Mouse (Mus musculus) lung, embryonic 15.5 days (tissue): ENCODE measurements around the gene Txndc5. TPM values are rescaled to one million over a fixed set of nuclear protein-coding genes. Genes with fewer than 3 reads are reported as not detected.

Experiments used
- ATAC-seq: fragments of 200-750 bp; cut with Nextera tagmentation; 2 replicates; pipeline ENCODE4 v1.8.0; 2017; ENCODE audit warnings: moderate number of reproducible peaks, borderline replicate concordance; ENCODE audit not compliant: low FRiP score, low TSS enrichment; ENCODE audit errors: extremely low read depth
- H3K27ac ChIP-seq: fragments of 300-500 bp; sonication (generic); 2 replicates; pipeline ENCODE4 v1.5.1; 2015; ENCODE audit warnings: moderate library complexity, mild to moderate bottlenecking, inconsistent platforms
- H3K27me3 ChIP-seq: fragments of 300-500 bp; sonication (generic); 2 replicates; pipeline ENCODE4 v1.6.1; 2015; ENCODE audit warnings: inconsistent platforms
- H3K36me3 ChIP-seq: fragments of 300-500 bp; sonication (generic); 2 replicates; pipeline ENCODE4 v1.6.1; 2015; ENCODE audit warnings: inconsistent platforms
- H3K4me1 ChIP-seq: fragments of 300-500 bp; sonication (generic); 2 replicates; pipeline ENCODE4 v1.6.1; 2015; ENCODE audit warnings: inconsistent platforms
- H3K4me2 ChIP-seq: fragments of 300-500 bp; sonication (generic); 2 replicates; pipeline ENCODE4 v1.6.1; 2015; ENCODE audit warnings: inconsistent platforms, mild to moderate bottlenecking, moderate library complexity
- H3K4me3 ChIP-seq: fragments of 300-500 bp; sonication (generic); 2 replicates; pipeline ENCODE4 v1.5.1; 2015; ENCODE audit warnings: mild to moderate bottlenecking, inconsistent platforms
- H3K9ac ChIP-seq: fragments of 300-500 bp; sonication (generic); 2 replicates; pipeline ENCODE4 v1.6.1; 2015; ENCODE audit warnings: inconsistent platforms
- H3K9me3 ChIP-seq: fragments of 300-500 bp; sonication (generic); 2 replicates; pipeline ENCODE4 v1.6.1; 2016; ENCODE audit warnings: inconsistent platforms
- WGBS: fragments of 180-500 bp; shearing (Covaris S2); methylation state at CpG from one replicate; pipeline ENCODE4 v1.1.7; 2015; 5-methylcytosine and 5-hydroxymethylcytosine counted together
- polyA plus RNA-seq: library from polyadenylated mRNA; unstranded; fragments of >200 nt; fragmentation: Nextera tagmentation; extraction: Ambion mirVana; gene quantifications from 2 replicates; pipeline ENCODE4 v1.2.1, GENCODE M21; 2015

The Txndc5 gene
- polyA plus RNA-seq, 1 experiment from 2014 or later, result 263 TPM

DNA sequence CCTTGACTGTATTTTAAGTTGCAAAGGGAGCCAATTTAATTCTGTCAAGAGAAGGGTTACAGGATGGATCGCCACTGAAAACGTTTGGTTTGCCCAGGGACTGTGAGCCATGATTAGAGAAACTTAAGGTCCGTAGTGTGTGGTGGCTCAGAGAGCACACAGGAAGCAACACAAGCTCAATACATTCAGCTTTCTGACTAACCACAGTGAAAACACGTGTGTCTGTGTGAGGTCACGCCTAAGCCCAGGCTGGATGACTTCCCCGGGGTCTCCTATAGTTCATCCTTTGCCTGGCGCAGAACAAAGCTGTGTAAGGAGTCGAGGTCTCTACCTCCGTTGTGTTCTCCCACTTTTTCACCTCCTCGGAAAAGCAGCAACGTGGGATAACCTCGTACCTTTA is 27.3 kb downstream of the Txndc5 start:
- Histone ChIP-seq H3K4me2 (no peak overlapping the region), H3K36me3 (peaks cover 57% of the 10 kb centered on the region), H3K9ac (no peak overlapping the region), H3K4me1 (no peaks in the 10 kb centered on the region), H3K27ac (no peak overlapping the region), H3K27me3 (no peaks in the 10 kb centered on the region), H3K9me3 (no peaks in the 10 kb centered on the region), H3K4me3 (no peak overlapping the region)
- no peak for ATAC-seq
- WGBS, result 86% methylated on average over 12 of the region's 12 CpGs

DNA sequence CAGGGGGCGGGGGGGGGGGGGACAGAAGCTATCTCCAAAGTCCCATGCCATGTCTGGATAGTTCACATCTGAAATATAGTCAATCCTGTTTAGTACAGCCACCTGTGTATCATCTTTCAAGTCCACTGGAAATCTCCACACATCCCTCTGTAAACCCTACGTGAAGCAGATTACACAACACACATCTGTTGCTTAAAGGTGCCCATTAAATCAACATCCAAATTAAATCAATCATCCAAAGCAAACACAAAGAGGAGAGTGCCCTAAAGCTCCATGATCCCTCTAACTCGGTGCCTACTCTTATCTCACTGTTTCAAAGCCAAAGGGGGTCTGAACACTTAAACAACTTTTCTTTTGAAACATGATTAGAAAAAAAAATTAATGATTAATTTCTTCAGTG is 31.9 kb downstream of the Txndc5 start:
- 23% methylated on average over 3 of the region's 3 CpGs for WGBS

DNA sequence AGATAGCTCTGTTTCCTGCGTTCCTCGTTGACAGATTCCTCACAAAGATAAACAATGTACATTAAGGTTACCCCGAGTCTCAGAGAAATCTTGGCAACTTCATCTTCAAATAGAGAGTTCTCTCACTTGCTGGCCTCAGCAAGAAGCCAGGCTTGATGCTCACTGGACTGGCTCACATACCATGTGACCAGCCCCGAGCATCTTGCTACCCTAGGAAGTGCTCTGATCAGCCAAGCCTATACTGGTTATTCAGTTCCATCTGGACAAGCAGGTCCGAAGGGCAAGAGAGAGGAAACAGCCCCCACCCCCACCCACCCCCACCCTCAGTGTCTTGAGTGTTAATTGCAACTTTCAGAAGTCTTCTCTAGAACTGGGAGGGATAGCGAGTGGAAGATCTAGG is 41.9 kb downstream of the Txndc5 start:
- Histone ChIP-seq H3K27me3 (no peaks in the 10 kb centered on the region), H3K27ac (no peak overlapping the region), H3K36me3 (no peaks in the 10 kb centered on the region), H3K9ac (no peak overlapping the region), H3K9me3 (no peaks in the 10 kb centered on the region), H3K4me2 (no peak overlapping the region), H3K4me3 (no peak overlapping the region), H3K4me1 (no peaks in the 10 kb centered on the region)
- ATAC-seq, result no peak
- WGBS, result 65% methylated on average over 6 of the region's 6 CpGs

More for the DNA sequence above, 31.9 kb downstream of the Txndc5 start:
- no peaks in the 10 kb centered on the region for H3K9me3 ChIP-seq
- no peak overlapping the region for H3K27ac ChIP-seq
- H3K4me3 ChIP-seq, result no peak overlapping the region
- ATAC-seq, result no peak
- H3K9ac ChIP-seq, result no peak overlapping the region
- no peak overlapping the region for H3K4me2 ChIP-seq
- no peaks in the 10 kb centered on the region for H3K27me3 ChIP-seq
- peaks cover 15% of the 10 kb centered on the region for H3K36me3 ChIP-seq
- no peaks in the 10 kb centered on the region for H3K4me1 ChIP-seq

DNA sequence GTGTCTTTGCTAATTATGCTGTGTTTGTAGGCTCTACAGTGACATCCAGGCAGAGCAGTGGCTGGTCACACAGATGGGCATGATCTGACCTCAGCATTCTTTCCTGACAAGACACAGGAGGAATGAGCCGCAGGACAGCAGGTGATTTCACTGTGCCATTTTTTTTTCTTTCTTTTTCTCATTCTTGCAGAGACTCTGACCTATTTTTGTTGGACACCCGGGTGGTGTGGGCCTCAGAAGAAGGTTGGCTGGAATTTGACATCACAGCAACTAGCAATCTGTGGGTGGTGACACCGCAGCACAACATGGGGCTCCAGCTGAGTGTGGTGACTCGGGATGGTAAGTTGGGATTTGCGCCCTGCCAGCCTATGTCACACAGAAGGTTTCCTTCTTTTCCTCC is 43.9 kb downstream of the Txndc5 start:
- ATAC-seq, result no peak
- H3K36me3 ChIP-seq, result no peaks in the 10 kb centered on the region
- H3K4me3 ChIP-seq, result no peak overlapping the region
- WGBS, result 69% methylated on average over 5 of the region's 5 CpGs
- no peaks in the 10 kb centered on the region for H3K4me1 ChIP-seq
- H3K27me3 ChIP-seq, result no peaks in the 10 kb centered on the region
- H3K9me3 ChIP-seq, result no peaks in the 10 kb centered on the region
- H3K4me2 ChIP-seq, result no peak overlapping the region
- no peak overlapping the region for H3K9ac ChIP-seq
- H3K27ac ChIP-seq, result no peak overlapping the region

DNA sequence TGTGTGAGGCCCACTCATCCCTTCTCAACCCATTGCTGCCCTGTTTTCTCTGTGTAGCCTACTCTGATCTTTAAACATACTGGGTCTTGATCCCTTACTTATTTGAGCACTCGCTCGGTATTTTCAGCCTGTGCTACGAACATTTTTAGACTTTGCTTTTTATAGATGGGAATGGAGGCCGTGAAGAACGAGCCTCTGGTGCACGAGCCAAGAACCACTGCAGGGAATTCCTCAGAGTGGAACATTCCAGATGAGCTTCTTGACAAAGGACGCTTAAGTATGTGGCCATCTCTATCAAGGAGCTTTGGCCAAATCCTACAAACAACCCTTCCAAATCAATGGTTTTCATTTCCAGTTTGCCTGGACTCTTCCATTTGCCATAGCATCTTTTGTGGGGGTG is 47.6 kb downstream of the Txndc5 start:
- WGBS, result 66% methylated on average over 7 of the region's 7 CpGs
- Histone ChIP-seq H3K4me3 (no peak overlapping the region), H3K9ac (no peak overlapping the region), H3K27me3 (no peaks in the 10 kb centered on the region), H3K27ac (no peak overlapping the region), H3K4me1 (no peaks in the 10 kb centered on the region), H3K9me3 (no peaks in the 10 kb centered on the region), H3K36me3 (no peaks in the 10 kb centered on the region), H3K4me2 (no peak overlapping the region)
- ATAC-seq, result no peak

DNA sequence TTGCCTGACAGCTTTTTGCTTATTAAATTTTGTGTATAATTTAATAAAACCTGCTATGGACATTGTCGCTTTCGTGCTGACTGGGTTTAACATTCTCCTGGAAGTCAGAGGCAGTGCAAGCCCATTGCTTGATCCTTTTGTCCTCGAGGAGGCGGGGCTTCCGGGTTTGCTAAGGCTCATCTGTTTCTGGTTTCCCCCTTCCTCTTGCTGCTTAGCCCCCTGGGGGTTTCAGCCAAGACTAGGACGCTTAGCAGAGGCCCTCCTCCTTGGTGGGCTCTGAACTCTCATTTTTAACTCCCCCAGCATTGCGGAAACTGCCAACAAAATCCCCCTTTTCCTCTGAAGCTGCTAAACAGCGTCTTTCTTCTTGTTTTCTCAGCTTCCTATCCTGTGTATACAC is 51.7 kb downstream of the Txndc5 start:
- H3K27me3 ChIP-seq, result no peaks in the 10 kb centered on the region
- H3K9ac ChIP-seq, result no peak overlapping the region
- no peaks in the 10 kb centered on the region for H3K36me3 ChIP-seq
- H3K4me1 ChIP-seq, result no peaks in the 10 kb centered on the region
- no peak overlapping the region for H3K27ac ChIP-seq
- ATAC-seq, result no peak
- WGBS, result 41% methylated on average over 8 of the region's 8 CpGs
- H3K4me3 ChIP-seq, result no peak overlapping the region
- no peak overlapping the region for H3K4me2 ChIP-seq
- H3K9me3 ChIP-seq, result no peaks in the 10 kb centered on the region

DNA sequence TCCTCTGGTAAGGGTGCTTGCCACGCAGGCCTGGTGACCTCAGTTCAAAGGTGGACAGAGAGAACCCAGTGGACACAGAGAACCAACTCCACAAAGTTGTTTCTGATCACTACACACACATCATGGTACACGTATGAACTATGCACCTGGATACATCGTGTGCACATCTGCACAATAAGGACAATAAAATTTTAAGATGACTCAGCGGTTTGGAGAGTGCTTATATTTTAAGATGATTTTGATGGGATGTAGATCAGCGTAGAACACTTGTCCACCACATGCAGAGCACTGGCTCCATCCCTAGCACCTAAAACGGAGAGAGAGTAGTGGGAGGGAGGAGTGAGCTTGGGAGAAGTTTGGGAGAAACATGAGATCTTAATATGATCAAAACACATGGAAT is 55.1 kb downstream of the Txndc5 start:
- no peak for ATAC-seq
- Histone ChIP-seq H3K4me1 (no peaks in the 10 kb centered on the region), H3K27ac (no peak overlapping the region), H3K27me3 (no peaks in the 10 kb centered on the region), H3K36me3 (no peaks in the 10 kb centered on the region), H3K9me3 (no peaks in the 10 kb centered on the region), H3K4me3 (no peak overlapping the region), H3K4me2 (no peak overlapping the region), H3K9ac (no peak overlapping the region)
- 84% methylated on average over 6 of the region's 6 CpGs for WGBS

DNA sequence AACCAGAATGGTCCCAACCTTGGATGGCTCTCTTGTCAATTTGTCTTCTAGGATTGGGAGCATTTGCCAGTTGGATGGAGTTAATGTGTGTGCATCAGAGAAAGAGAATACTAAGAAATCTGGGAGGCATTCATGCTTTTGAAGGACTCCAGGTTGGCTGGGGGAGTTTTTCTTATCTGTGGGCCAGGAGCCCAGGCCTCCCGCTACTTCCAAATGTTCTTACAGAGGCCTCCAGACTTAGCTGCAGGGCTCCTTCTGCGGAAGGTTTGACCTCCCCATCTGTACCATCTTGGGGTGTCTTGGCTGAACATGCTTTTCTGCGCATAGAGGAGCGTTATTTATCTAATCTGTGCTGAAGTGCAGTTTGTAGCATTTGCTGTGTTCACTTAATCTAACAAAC is 56.0 kb downstream of the Txndc5 start:
- H3K36me3 ChIP-seq, result no peaks in the 10 kb centered on the region
- H3K9ac ChIP-seq, result no peak overlapping the region
- no peaks in the 10 kb centered on the region for H3K4me1 ChIP-seq
- no peak overlapping the region for H3K27ac ChIP-seq
- no peaks in the 10 kb centered on the region for H3K27me3 ChIP-seq
- no peak for ATAC-seq
- H3K4me2 ChIP-seq, result no peak overlapping the region
- 74% methylated on average over 4 of the region's 4 CpGs for WGBS
- no peaks in the 10 kb centered on the region for H3K9me3 ChIP-seq
- no peak overlapping the region for H3K4me3 ChIP-seq

DNA sequence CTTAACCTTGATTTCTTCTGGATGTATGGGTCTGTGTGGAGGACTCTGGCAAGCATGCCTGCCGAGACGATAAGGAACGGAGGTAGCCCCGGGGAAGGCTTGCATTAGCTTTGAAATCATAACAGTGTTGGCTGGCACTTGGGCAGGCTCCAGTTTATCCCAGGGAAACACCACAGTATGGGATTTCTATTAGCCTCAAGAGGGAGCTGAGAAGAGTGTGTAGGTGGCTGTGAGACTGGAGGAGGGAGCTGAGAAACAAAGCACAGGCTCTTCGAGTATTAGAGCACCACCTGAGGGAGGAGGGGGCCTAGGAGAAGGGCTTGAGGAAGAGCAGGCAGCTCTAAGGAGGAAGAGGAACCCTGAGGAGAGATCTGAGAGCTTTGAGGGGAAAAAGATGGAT is 57.7 kb downstream of the Txndc5 start:
- no peak for ATAC-seq
- Histone ChIP-seq H3K36me3 (no peaks in the 10 kb centered on the region), H3K4me1 (no peaks in the 10 kb centered on the region), H3K27me3 (no peaks in the 10 kb centered on the region), H3K4me3 (no peak overlapping the region), H3K9ac (no peak overlapping the region), H3K4me2 (no peak overlapping the region), H3K27ac (no peak overlapping the region), H3K9me3 (no peaks in the 10 kb centered on the region)
- WGBS, result 78% methylated on average over 5 of the region's 5 CpGs

DNA sequence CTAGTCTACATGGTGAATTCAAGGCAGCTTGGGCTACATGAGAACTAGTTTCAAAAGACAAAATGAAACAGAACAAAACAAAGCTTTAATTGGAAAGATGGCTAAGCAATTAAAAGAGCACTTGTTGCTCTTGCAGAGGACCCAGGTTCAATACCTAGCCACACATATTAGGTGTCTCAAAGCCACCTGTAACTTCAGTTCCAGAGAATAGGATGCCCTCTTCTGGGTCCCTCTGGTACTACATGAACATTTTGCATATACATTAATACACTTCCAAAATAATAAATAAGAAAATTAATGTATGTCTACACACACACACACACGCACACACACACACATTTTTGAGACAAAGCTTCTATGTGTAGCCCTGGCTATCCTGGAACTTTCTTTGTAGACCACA is 65.2 kb downstream of the Txndc5 start:
- no peaks in the 10 kb centered on the region for H3K9me3 ChIP-seq
- WGBS, result 76% methylated on average over 1 of the region's 1 CpGs
- H3K27me3 ChIP-seq, result no peaks in the 10 kb centered on the region
- ATAC-seq, result no peak
- H3K4me2 ChIP-seq, result no peak overlapping the region
- no peak overlapping the region for H3K9ac ChIP-seq
- H3K27ac ChIP-seq, result no peak overlapping the region
- no peaks in the 10 kb centered on the region for H3K4me1 ChIP-seq
- no peak overlapping the region for H3K4me3 ChIP-seq
- no peaks in the 10 kb centered on the region for H3K36me3 ChIP-seq

DNA sequence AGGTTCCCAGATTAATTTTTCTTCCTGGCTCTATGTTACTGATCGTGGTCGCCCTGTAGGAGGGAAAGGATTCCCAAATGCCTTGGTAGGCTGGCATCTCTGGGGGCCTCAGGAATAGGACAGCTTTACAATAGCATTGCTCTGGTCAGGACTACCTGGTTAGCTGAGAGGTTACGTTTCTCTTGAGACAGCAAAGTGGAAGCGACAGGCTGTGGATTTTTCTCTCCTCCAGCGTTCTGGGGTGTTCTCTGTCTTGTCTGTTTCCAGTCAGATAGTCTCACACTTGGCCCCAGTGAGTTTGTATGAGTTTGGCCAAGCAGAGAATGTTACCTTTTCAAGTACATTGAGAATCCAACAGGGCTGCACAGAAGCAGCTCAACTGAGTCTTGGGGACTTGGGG is 77.2 kb downstream of the Txndc5 start:
- WGBS, result 83% methylated on average over 5 of the region's 5 CpGs
- no peaks in the 10 kb centered on the region for H3K36me3 ChIP-seq
- no peaks in the 10 kb centered on the region for H3K4me1 ChIP-seq
- no peak overlapping the region for H3K4me3 ChIP-seq
- H3K27ac ChIP-seq, result no peak overlapping the region
- no peak overlapping the region for H3K9ac ChIP-seq
- no peaks in the 10 kb centered on the region for H3K9me3 ChIP-seq
- no peak for ATAC-seq
- H3K27me3 ChIP-seq, result no peaks in the 10 kb centered on the region
- no peak overlapping the region for H3K4me2 ChIP-seq
